Mouse (Mus musculus): ENCODE results near the gene Tfap4. TPM values are rescaled to one million over a fixed set of nuclear protein-coding genes. Genes with fewer than 3 reads are reported as not detected.

Gene Tfap4
- 13.6 and 16.6 TPM in 2 replicates for polyA plus RNA-seq (2012; rRNA removed)

DNA sequence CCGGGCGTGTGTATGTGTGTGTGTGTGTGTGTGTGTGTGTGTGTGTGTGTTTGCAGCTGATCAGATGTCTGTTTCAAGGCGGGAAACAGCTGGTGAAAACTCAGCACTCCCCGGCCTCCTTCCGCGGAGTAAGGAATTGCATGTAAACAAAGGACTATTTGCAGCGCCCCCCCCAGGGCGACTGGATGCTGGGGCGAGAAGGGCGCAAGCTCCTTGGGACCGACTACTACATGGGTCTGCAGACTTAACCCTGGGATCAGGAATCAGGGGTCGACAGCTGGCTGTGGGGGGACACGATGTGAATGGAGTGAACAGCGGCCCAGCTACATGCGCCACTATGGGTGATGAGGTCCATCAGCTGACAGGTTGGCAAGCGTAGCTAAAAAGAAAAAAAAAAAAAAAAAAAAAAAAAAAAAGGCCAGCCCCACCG lies at the start of gene Tfap4:
Gene Tfap4 (minus strand): TSS at position 140 of the 430 bp plus-strand sequence.
- peak; percentile 97 for DNase-seq (ENCODE audit: low read depth)
- TF ChIP-seq POLR2A (IDR thresholded peaks at IDR 0.05; ENCODE audit: borderline replicate concordance, extremely low read depth, insufficient read depth, insufficient read length, poor library complexity, severe bottlenecking), result no peak
- peak; percentile 21; the same call in 1 of the 2 replicates for TF ChIP-seq CTCF (IDR thresholded peaks at IDR 0.05; ENCODE audit: borderline replicate concordance, extremely low read depth, insufficient read depth, insufficient read length)

GRCm38 (mm10) chr16:4608532-4609059 lies 48.9 kb upstream of the Tfap4 start:
- TF ChIP-seq CTCF (IDR thresholded peaks at IDR 0.05; ENCODE audit: borderline replicate concordance, extremely low read depth, insufficient read depth, insufficient read length) (no peak), POLR2A (IDR thresholded peaks at IDR 0.05; ENCODE audit: borderline replicate concordance, extremely low read depth, insufficient read depth, insufficient read length, poor library complexity, severe bottlenecking) (no peak)
- no peak for DNase-seq (ENCODE audit: low read depth)

- DNase-seq (ENCODE audit: low read depth), result peak; percentile 89
- peak; percentile 97 for TF ChIP-seq CTCF (IDR thresholded peaks at IDR 0.05; ENCODE audit: borderline replicate concordance, extremely low read depth, insufficient read depth, insufficient read length)
- TF ChIP-seq POLR2A (IDR thresholded peaks at IDR 0.05; ENCODE audit: borderline replicate concordance, extremely low read depth, insufficient read depth, insufficient read length, poor library complexity, severe bottlenecking), result no peak
Measured at GRCm38 (mm10) chr16:4607818-4608531, 48.3 kb upstream of the Tfap4 start.

- TF ChIP-seq POLR2A (IDR thresholded peaks at IDR 0.05; ENCODE audit: borderline replicate concordance, extremely low read depth, insufficient read depth, insufficient read length, poor library complexity, severe bottlenecking) (no peak), CTCF (IDR thresholded peaks at IDR 0.05; ENCODE audit: borderline replicate concordance, extremely low read depth, insufficient read depth, insufficient read length) (peak; percentile 53; the same call in 1 of the 2 replicates)
- DNase-seq (ENCODE audit: low read depth), result peak; percentile 45
Measured at GRCm38 (mm10) chr16:4606431-4607084, 46.9 kb upstream of the Tfap4 start.

- no peak for DNase-seq (ENCODE audit: low read depth)
- TF ChIP-seq CTCF (IDR thresholded peaks at IDR 0.05; ENCODE audit: borderline replicate concordance, extremely low read depth, insufficient read depth, insufficient read length), result no peak
- TF ChIP-seq POLR2A (IDR thresholded peaks at IDR 0.05; ENCODE audit: borderline replicate concordance, extremely low read depth, insufficient read depth, insufficient read length, poor library complexity, severe bottlenecking), result no peak
Measured at GRCm38 (mm10) chr16:4605514-4606131, 46.0 kb upstream of the Tfap4 start.

- no peak for DNase-seq (ENCODE audit: low read depth)
Measured at GRCm38 (mm10) chr16:4604293-4604837, 44.7 kb upstream of the Tfap4 start.

DNA sequence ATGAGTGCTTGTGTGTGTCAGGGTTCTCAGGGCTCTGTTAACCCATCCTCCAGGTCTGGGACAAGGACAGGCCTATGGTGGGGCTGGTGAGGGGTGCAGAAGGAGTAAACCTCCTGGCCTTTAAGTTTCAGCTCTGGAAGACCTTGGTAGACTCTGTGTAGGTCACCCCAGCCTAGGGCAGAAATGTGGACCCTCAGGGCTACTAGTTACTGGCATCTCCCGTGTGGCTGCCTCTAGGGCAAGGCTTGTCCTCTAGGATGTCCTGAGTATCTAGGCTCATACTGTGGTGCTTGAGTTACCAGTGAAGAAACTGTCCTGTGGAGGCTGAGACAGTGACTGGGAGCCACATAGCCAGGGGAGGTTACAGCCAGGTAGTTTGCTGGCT lies 43.8 kb upstream of the Tfap4 start:
- TF ChIP-seq CTCF (IDR thresholded peaks at IDR 0.05; ENCODE audit: borderline replicate concordance, extremely low read depth, insufficient read depth, insufficient read length) (no peak), POLR2A (IDR thresholded peaks at IDR 0.05; ENCODE audit: borderline replicate concordance, extremely low read depth, insufficient read depth, insufficient read length, poor library complexity, severe bottlenecking) (no peak)
- no peak for DNase-seq (ENCODE audit: low read depth)

More at GRCm38 (mm10) chr16:4604293-4604837, 44.7 kb upstream of the Tfap4 start:
- TF ChIP-seq POLR2A (IDR thresholded peaks at IDR 0.05; ENCODE audit: borderline replicate concordance, extremely low read depth, insufficient read depth, insufficient read length, poor library complexity, severe bottlenecking), result no peak
- no peak for TF ChIP-seq CTCF (IDR thresholded peaks at IDR 0.05; ENCODE audit: borderline replicate concordance, extremely low read depth, insufficient read depth, insufficient read length)

DNA sequence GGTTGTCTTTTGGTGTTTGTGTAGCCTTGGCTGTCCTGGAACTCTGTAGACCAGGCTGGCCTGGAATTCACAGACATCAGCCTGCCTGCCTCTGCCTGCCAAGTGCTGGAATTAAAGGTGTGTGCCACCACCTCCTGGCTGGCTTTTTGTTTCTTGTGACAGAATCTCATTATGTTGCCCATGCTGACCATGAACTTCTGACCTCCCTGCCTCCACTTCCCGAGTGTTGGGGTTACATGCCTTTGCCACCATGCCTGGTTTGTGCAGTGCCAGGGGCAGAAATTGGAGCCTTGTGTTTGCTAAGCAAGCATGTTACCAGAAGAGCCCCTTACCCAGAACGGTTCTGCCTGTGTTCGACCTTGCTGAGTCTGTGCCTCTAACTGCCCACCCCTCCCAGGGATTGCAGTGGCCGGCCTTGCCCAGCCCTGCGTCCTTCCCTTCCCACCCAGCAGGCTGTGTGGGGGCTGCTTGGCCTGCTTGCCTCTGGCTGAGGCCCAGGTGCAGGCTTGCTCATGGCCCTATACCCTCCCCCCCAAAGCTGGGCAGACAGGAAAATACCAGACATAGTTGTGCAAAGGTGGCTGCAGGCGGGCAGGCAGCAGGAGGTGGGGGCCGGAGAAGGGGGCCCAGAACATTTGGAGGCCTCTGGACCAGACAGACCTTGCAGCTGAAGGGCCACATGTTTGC lies 43.3 kb upstream of the Tfap4 start:
- no peak for TF ChIP-seq CTCF (IDR thresholded peaks at IDR 0.05; ENCODE audit: borderline replicate concordance, extremely low read depth, insufficient read depth, insufficient read length)
- no peak for TF ChIP-seq POLR2A (IDR thresholded peaks at IDR 0.05; ENCODE audit: borderline replicate concordance, extremely low read depth, insufficient read depth, insufficient read length, poor library complexity, severe bottlenecking)
- DNase-seq (ENCODE audit: low read depth), result no peak

- no peak for DNase-seq (ENCODE audit: low read depth)
- no peak for TF ChIP-seq CTCF (IDR thresholded peaks at IDR 0.05; ENCODE audit: borderline replicate concordance, extremely low read depth, insufficient read depth, insufficient read length)
- TF ChIP-seq POLR2A (IDR thresholded peaks at IDR 0.05; ENCODE audit: borderline replicate concordance, extremely low read depth, insufficient read depth, insufficient read length, poor library complexity, severe bottlenecking), result no peak
Measured at GRCm38 (mm10) chr16:4602189-4602588, 42.5 kb upstream of the Tfap4 start.

- TF ChIP-seq CTCF (IDR thresholded peaks at IDR 0.05; ENCODE audit: borderline replicate concordance, extremely low read depth, insufficient read depth, insufficient read length) (no peak), POLR2A (IDR thresholded peaks at IDR 0.05; ENCODE audit: borderline replicate concordance, extremely low read depth, insufficient read depth, insufficient read length, poor library complexity, severe bottlenecking) (no peak)
- no peak for DNase-seq (ENCODE audit: low read depth)
Measured at GRCm38 (mm10) chr16:4600701-4601310, 41.2 kb upstream of the Tfap4 start.

Data from brain, embryonic 14.5 days (tissue).